Mouse (Mus musculus): ENCODE measurements around the gene Dtx1. TPM values are rescaled to one million over a fixed set of nuclear protein-coding genes. Genes with fewer than 3 reads are reported as not detected.

Dtx1 gene
- total RNA-seq, 1 experiment, result 13.6 TPM

DNA sequence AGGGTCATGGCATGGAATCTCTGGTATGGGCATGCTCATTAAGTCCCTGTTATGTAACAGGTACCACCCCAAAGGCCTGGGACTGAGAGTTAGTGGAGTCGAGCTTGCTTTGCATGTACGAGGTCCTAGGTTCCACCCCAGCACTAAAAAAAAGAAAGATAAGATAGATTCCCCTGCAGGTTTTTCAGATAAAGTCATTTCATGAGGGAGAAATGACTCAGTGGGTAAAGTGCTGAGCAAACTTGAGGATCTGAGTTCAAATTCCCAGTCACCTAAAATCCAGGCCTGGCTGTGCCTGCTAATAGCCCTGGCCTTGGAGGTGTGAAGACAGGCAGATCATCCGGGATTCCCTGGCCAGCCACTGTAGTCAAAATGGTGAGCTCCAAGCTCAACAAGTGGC is 39.9 kb downstream of the Dtx1 start:
- Histone ChIP-seq H3K36me3 (ENCODE audit: control insufficient read depth, insufficient read depth, low read length, poor library complexity, severe bottlenecking) (no peaks in the 10 kb centered on the region), H3K9ac (ENCODE audit: insufficient read depth, low read depth, low read length, poor library complexity, severe bottlenecking) (no peak overlapping the region), H3K4me1 (ENCODE audit: control insufficient read depth in 2 of 2, insufficient read depth in 2 of 2, low read length in 2 of 2, poor library complexity in 1 of 2) (peaks cover 2 to 10% of the 10 kb centered on the region in 2 experiments; a peak in 2 of 4 replicates), H3K27ac (ENCODE audit: insufficient read depth, low read depth, low read length, poor library complexity, severe bottlenecking) (no peak overlapping the region), H3K4me3 (ENCODE audit: insufficient read depth in 1 of 2, low read depth in 1 of 2, low read length in 2 of 2, poor library complexity in 1 of 2, severe bottlenecking in 1 of 2) (no peak overlapping the region), H3K9me3 (ENCODE audit: control insufficient read depth, insufficient read depth, low read depth, low read length) (no peaks in the 10 kb centered on the region)
- TF ChIP-seq CHD2 (IDR thresholded peaks at IDR 0.05; ENCODE audit: low read depth, low read length) (no peak), ZC3H11A (IDR thresholded peaks at IDR 0.05; ENCODE audit: borderline replicate concordance, low read depth, low read length) (no peak), HCFC1 (IDR thresholded peaks at IDR 0.05; ENCODE audit: borderline replicate concordance, insufficient read depth, low read length) (no peak), ZNF384 (IDR thresholded peaks at IDR 0.05; ENCODE audit: low read depth, low read length) (no peak), MAFK (IDR thresholded peaks at IDR 0.05; ENCODE audit: insufficient read depth, low read depth, low read length) (no peak)
- DNase-seq (ENCODE audit: low read depth, low spot score), result no peak
- in situ Hi-C loops (cut with MboI; ENCODE audit: low sequenced_read_pairs in 2 of 2, unreplicated experiment in 2 of 2), result no loop called here

GRCm38 (mm10) chr5:120670132-120670531 is 41.6 kb downstream of the Dtx1 start:
- Histone ChIP-seq H3K4me1 (ENCODE audit: control insufficient read depth in 2 of 2, insufficient read depth in 2 of 2, low read length in 2 of 2, poor library complexity in 1 of 2) (peaks cover 2 to 12% of the 10 kb centered on the region in 2 experiments; a peak in 2 of 4 replicates), H3K36me3 (ENCODE audit: control insufficient read depth, insufficient read depth, low read length, poor library complexity, severe bottlenecking) (no peaks in the 10 kb centered on the region), H3K9me3 (ENCODE audit: control insufficient read depth, insufficient read depth, low read depth, low read length) (no peaks in the 10 kb centered on the region), H3K4me3 (ENCODE audit: insufficient read depth in 1 of 2, low read depth in 1 of 2, low read length in 2 of 2, poor library complexity in 1 of 2, severe bottlenecking in 1 of 2) (no peak overlapping the region), H3K27ac (ENCODE audit: insufficient read depth, low read depth, low read length, poor library complexity, severe bottlenecking) (no peak overlapping the region), H3K9ac (ENCODE audit: insufficient read depth, low read depth, low read length, poor library complexity, severe bottlenecking) (no peak overlapping the region)
- in situ Hi-C loops (cut with MboI; ENCODE audit: low sequenced_read_pairs in 2 of 2, unreplicated experiment in 2 of 2), result no loop called here
- no peak for TF ChIP-seq ZC3H11A (IDR thresholded peaks at IDR 0.05; ENCODE audit: borderline replicate concordance, low read depth, low read length)
- TF ChIP-seq HCFC1 (IDR thresholded peaks at IDR 0.05; ENCODE audit: borderline replicate concordance, insufficient read depth, low read length), result no peak
- no peak for TF ChIP-seq CHD2 (IDR thresholded peaks at IDR 0.05; ENCODE audit: low read depth, low read length)
- TF ChIP-seq MAFK (IDR thresholded peaks at IDR 0.05; ENCODE audit: insufficient read depth, low read depth, low read length), result no peak
- TF ChIP-seq ZNF384 (IDR thresholded peaks at IDR 0.05; ENCODE audit: low read depth, low read length), result no peak
- DNase-seq (ENCODE audit: low read depth, low spot score), result no peak

DNA sequence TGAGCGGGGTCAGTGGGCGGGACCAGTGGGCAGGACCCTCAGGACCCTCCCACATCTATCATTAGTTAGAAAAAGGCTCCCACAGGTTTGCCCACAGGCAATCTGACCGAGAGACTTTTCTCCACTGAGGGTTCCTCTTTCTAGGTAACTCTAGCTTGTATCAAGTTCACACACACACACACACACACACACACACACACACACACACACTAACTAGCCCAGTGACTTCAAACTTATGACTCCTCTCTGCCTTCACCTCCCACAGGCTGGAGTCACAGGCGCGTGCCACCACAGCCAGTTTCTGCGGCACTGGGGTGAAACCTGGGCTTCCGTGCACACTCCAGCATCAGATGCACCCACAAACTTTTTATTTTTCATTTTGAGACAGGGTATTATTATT is 43.0 kb downstream of the Dtx1 start:
- in situ Hi-C loops (cut with MboI; ENCODE audit: low sequenced_read_pairs in 2 of 2, unreplicated experiment in 2 of 2), result no loop called here
- H3K36me3 ChIP-seq (ENCODE audit: control insufficient read depth, insufficient read depth, low read length, poor library complexity, severe bottlenecking), result no peaks in the 10 kb centered on the region
- H3K4me3 ChIP-seq (ENCODE audit: insufficient read depth in 1 of 2, low read depth in 1 of 2, low read length in 2 of 2, poor library complexity in 1 of 2, severe bottlenecking in 1 of 2), result no peak overlapping the region
- H3K27ac ChIP-seq (ENCODE audit: insufficient read depth, low read depth, low read length, poor library complexity, severe bottlenecking), result no peak overlapping the region
- no peak for DNase-seq (ENCODE audit: low read depth, low spot score)
- H3K9ac ChIP-seq (ENCODE audit: insufficient read depth, low read depth, low read length, poor library complexity, severe bottlenecking), result no peak overlapping the region
- H3K4me1 ChIP-seq (ENCODE audit: control insufficient read depth in 2 of 2, insufficient read depth in 2 of 2, low read length in 2 of 2, poor library complexity in 1 of 2), result peaks cover 0 to 5% of the 10 kb centered on the region in 2 experiments; a peak in 1 of 4 replicates
- TF ChIP-seq MAFK (IDR thresholded peaks at IDR 0.05; ENCODE audit: insufficient read depth, low read depth, low read length), result no peak
- TF ChIP-seq ZC3H11A (IDR thresholded peaks at IDR 0.05; ENCODE audit: borderline replicate concordance, low read depth, low read length), result no peak
- no peak for TF ChIP-seq CHD2 (IDR thresholded peaks at IDR 0.05; ENCODE audit: low read depth, low read length)
- no peak for TF ChIP-seq HCFC1 (IDR thresholded peaks at IDR 0.05; ENCODE audit: borderline replicate concordance, insufficient read depth, low read length)
- TF ChIP-seq ZNF384 (IDR thresholded peaks at IDR 0.05; ENCODE audit: low read depth, low read length), result no peak
- H3K9me3 ChIP-seq (ENCODE audit: control insufficient read depth, insufficient read depth, low read depth, low read length), result no peaks in the 10 kb centered on the region

DNA sequence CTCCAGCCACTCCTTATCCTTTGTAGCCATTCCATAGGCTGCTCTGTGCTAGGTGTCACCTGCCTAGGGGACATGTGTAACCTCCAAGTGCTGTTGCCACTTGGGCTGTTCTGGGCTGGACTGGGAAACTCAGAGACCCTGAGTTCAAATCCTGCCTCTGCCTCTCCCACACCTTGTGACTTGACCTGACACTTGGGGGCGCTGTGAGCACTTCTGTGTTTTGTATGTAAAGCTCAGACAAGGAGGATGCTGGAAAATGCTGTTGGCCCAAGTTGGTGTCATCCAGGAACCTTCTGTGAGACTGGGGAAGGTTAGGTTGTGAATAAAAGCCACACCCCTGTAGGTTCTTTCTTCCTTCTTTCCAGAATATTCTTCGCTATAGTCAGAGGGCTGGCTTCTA is 46.8 kb downstream of the Dtx1 start:
- Histone ChIP-seq H3K36me3 (ENCODE audit: control insufficient read depth, insufficient read depth, low read length, poor library complexity, severe bottlenecking) (no peaks in the 10 kb centered on the region), H3K4me1 (ENCODE audit: control insufficient read depth in 2 of 2, insufficient read depth in 2 of 2, low read length in 2 of 2, poor library complexity in 1 of 2) (peaks cover 0 to 9% of the 10 kb centered on the region in 2 experiments; a peak in 1 of 4 replicates), H3K9me3 (ENCODE audit: control insufficient read depth, insufficient read depth, low read depth, low read length) (no peaks in the 10 kb centered on the region), H3K4me3 (ENCODE audit: insufficient read depth in 1 of 2, low read depth in 1 of 2, low read length in 2 of 2, poor library complexity in 1 of 2, severe bottlenecking in 1 of 2) (no peak overlapping the region), H3K27ac (ENCODE audit: insufficient read depth, low read depth, low read length, poor library complexity, severe bottlenecking) (no peak overlapping the region), H3K9ac (ENCODE audit: insufficient read depth, low read depth, low read length, poor library complexity, severe bottlenecking) (no peak overlapping the region)
- DNase-seq (ENCODE audit: low read depth, low spot score), result no peak
- no peak for TF ChIP-seq CHD2 (IDR thresholded peaks at IDR 0.05; ENCODE audit: low read depth, low read length)
- no peak for TF ChIP-seq MAFK (IDR thresholded peaks at IDR 0.05; ENCODE audit: insufficient read depth, low read depth, low read length)
- no peak for TF ChIP-seq ZNF384 (IDR thresholded peaks at IDR 0.05; ENCODE audit: low read depth, low read length)
- TF ChIP-seq HCFC1 (IDR thresholded peaks at IDR 0.05; ENCODE audit: borderline replicate concordance, insufficient read depth, low read length), result no peak
- no peak for TF ChIP-seq ZC3H11A (IDR thresholded peaks at IDR 0.05; ENCODE audit: borderline replicate concordance, low read depth, low read length)
- in situ Hi-C loops (cut with MboI; ENCODE audit: low sequenced_read_pairs in 2 of 2, unreplicated experiment in 2 of 2), result no loop called here

DNA sequence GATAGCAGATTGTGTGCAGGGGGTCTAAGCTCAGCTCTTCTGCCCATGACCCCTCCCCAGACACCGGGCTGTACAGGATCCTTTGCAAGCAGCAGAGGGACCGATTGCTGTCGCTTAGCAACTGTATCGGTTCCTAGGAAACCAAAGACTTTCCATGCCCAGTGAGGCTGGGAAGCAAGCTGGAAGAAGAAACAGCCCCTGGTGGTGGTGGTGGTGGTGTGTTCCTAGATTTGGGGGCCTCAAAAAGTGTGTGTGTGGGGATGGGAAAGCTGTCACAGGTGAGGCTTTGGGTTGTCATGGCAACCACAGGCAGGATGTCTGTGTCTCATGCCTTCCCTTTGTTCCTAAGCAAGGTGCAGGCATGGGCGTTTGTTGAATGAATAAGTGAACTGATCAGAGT is 50.9 kb downstream of the Dtx1 start:
- Histone ChIP-seq H3K9ac (ENCODE audit: insufficient read depth, low read depth, low read length, poor library complexity, severe bottlenecking) (no peak overlapping the region), H3K4me3 (ENCODE audit: insufficient read depth in 1 of 2, low read depth in 1 of 2, low read length in 2 of 2, poor library complexity in 1 of 2, severe bottlenecking in 1 of 2) (no peak overlapping the region), H3K9me3 (ENCODE audit: control insufficient read depth, insufficient read depth, low read depth, low read length) (no peaks in the 10 kb centered on the region), H3K4me1 (ENCODE audit: control insufficient read depth in 2 of 2, insufficient read depth in 2 of 2, low read length in 2 of 2, poor library complexity in 1 of 2) (peaks cover 0 to 4% of the 10 kb centered on the region in 2 experiments; a peak in 1 of 4 replicates), H3K27ac (ENCODE audit: insufficient read depth, low read depth, low read length, poor library complexity, severe bottlenecking) (no peak overlapping the region), H3K36me3 (ENCODE audit: control insufficient read depth, insufficient read depth, low read length, poor library complexity, severe bottlenecking) (no peaks in the 10 kb centered on the region)
- in situ Hi-C loops (cut with MboI; ENCODE audit: low sequenced_read_pairs in 2 of 2, unreplicated experiment in 2 of 2), result no loop called here
- TF ChIP-seq ZNF384 (IDR thresholded peaks at IDR 0.05; ENCODE audit: low read depth, low read length), result no peak
- TF ChIP-seq CHD2 (IDR thresholded peaks at IDR 0.05; ENCODE audit: low read depth, low read length), result no peak
- no peak for TF ChIP-seq MAFK (IDR thresholded peaks at IDR 0.05; ENCODE audit: insufficient read depth, low read depth, low read length)
- TF ChIP-seq ZC3H11A (IDR thresholded peaks at IDR 0.05; ENCODE audit: borderline replicate concordance, low read depth, low read length), result no peak
- no peak for TF ChIP-seq HCFC1 (IDR thresholded peaks at IDR 0.05; ENCODE audit: borderline replicate concordance, insufficient read depth, low read length)
- DNase-seq (ENCODE audit: low read depth, low spot score), result no peak
